Mouse (Mus musculus) ES-Bruce4 (cell line): ENCODE results near the gene Tep1. TPM values are rescaled to one million over a fixed set of nuclear protein-coding genes. Genes with fewer than 3 reads are reported as not detected.
"Not testable (repeated sequence)": the region's sequence is repeated elsewhere in the genome, so short reads cannot be mapped to it uniquely, and the experiment has no call there.

Source experiments
- H3K27ac ChIP-seq: 2 replicates; pipeline ENCODE4 v1.5.1; 2012; ENCODE audit warnings: low read length, inconsistent platforms; ENCODE audit not compliant: insufficient read depth
- H3K27me3 ChIP-seq: 2 replicates; pipeline ENCODE4 v1.6.1; 2012; ENCODE audit warnings: mild to moderate bottlenecking, low read length, inconsistent platforms; ENCODE audit not compliant: control insufficient read depth, poor library complexity, insufficient read depth, severe bottlenecking
- H3K36me3 ChIP-seq: 2 replicates; pipeline ENCODE4 v1.6.1; 2012; ENCODE audit warnings: inconsistent platforms, mild to moderate bottlenecking, low read length, moderate library complexity; ENCODE audit not compliant: control insufficient read depth, poor library complexity, insufficient read depth, severe bottlenecking
- H3K4me1 ChIP-seq: one replicate; pipeline ENCODE4 v1.8.1; 2011; ENCODE audit warnings: low read length; ENCODE audit not compliant: control insufficient read depth, insufficient read depth
- H3K4me3 ChIP-seq: 2 replicates; pipeline ENCODE4 v1.5.1; 2011; ENCODE audit warnings: low read depth, mild to moderate bottlenecking, low read length
- H3K9ac ChIP-seq: 2 replicates; pipeline ENCODE4 v1.6.1; 2012; ENCODE audit warnings: low read depth, mild to moderate bottlenecking, inconsistent platforms; ENCODE audit not compliant: poor library complexity, severe bottlenecking
- H3K9me3 ChIP-seq: replicated peaks from 2 replicates; pipeline ENCODE4 v1.6.1; 2012; ENCODE audit warnings: mild to moderate bottlenecking, low read length, inconsistent platforms; ENCODE audit not compliant: control insufficient read depth, poor library complexity, insufficient read depth, severe bottlenecking
- CTCF ChIP-seq: IDR thresholded peaks from one replicate; pipeline ENCODE4 v1.8.1; 2011; ENCODE audit warnings: low read depth, low read length
- EP300 ChIP-seq: IDR thresholded peaks from 2 replicates; pipeline ENCODE4 v1.6.1; 2011; ENCODE audit warnings: low read depth, low read length; ENCODE audit not compliant: insufficient read depth
- POLR2A ChIP-seq: IDR thresholded peaks from one replicate; pipeline ENCODE4 v1.8.1; 2011; ENCODE audit warnings: low read length; ENCODE audit not compliant: insufficient read depth
- polyA plus RNA-seq: library from polyadenylated mRNA; stranded (reverse); fragments of >200 nt; gene quantifications from 2 replicates; pipeline ENCODE4 v1.2.4, GENCODE M21; 2011; ENCODE audit warnings: low read depth; ENCODE audit not compliant: missing spikeins, insufficient read depth, insufficient read length

Tep1 gene
- polyA plus RNA-seq = 12.1 and 19.4 TPM in 2 replicates

- Histone ChIP-seq H3K9me3 (no peaks in the 10 kb centered on the region; the same call in 1 of the 2 replicates), H3K4me3 (peak within 1 kb of the TSS; percentile 100), H3K9ac (peak within 1 kb of the TSS; percentile 69), H3K27ac (peak within 1 kb of the TSS; percentile 94), H3K4me1 (no peaks in the 10 kb centered on the region), H3K27me3 (no peaks in the 10 kb centered on the region), H3K36me3 (peaks cover 3% of the 10 kb centered on the region)
- peak; percentile 51; the same call in 1 of the 2 replicates for TF ChIP-seq EP300
- TF ChIP-seq CTCF = no peak
- TF ChIP-seq POLR2A = no peak
These were observed at the start of gene Tep1 for GRCm38 (mm10) chr14:50869889-50870804. Gene Tep1, minus strand, starts transcription at chr14:50870560.

GRCm38 (mm10) chr14:50911356-50911755 is 41.0 kb upstream of the Tep1 start:
- no peaks in the 10 kb centered on the region for H3K9me3 ChIP-seq
- no peak overlapping the region for H3K4me3 ChIP-seq
- no peak overlapping the region for H3K9ac ChIP-seq
- TF ChIP-seq EP300 (peak; percentile 78; the same call in 1 of the 2 replicates), CTCF (no peak)
- peaks cover 7% of the 10 kb centered on the region for H3K4me1 ChIP-seq
- no peaks in the 10 kb centered on the region for H3K27me3 ChIP-seq
- H3K36me3 ChIP-seq = peaks cover 14% of the 10 kb centered on the region
- H3K27ac ChIP-seq = peak overlapping the region; percentile 85

GRCm38 (mm10) chr14:50908126-50908525 is 37.8 kb upstream of the Tep1 start:
- no peaks in the 10 kb centered on the region for H3K27me3 ChIP-seq
- no peak overlapping the region for H3K9ac ChIP-seq
- H3K4me3 ChIP-seq = no peak overlapping the region
- no peak overlapping the region for H3K27ac ChIP-seq
- TF ChIP-seq POLR2A (no peak), CTCF (no peak), EP300 (no peak)
- no peaks in the 10 kb centered on the region for H3K9me3 ChIP-seq
- peaks cover 3% of the 10 kb centered on the region for H3K4me1 ChIP-seq
- no peaks in the 10 kb centered on the region for H3K36me3 ChIP-seq

- not testable (repeated sequence) for H3K9me3 ChIP-seq, H3K9ac ChIP-seq, H3K27me3 ChIP-seq, H3K4me1 ChIP-seq, H3K27ac ChIP-seq, H3K36me3 ChIP-seq, H3K4me3 ChIP-seq
These were observed 35.0 kb upstream of the Tep1 start for GRCm38 (mm10) chr14:50905327-50905726.

- Histone ChIP-seq H3K27me3 (no peaks in the 10 kb centered on the region), H3K4me1 (no peaks in the 10 kb centered on the region), H3K36me3 (no peaks in the 10 kb centered on the region), H3K9ac (no peak overlapping the region), H3K27ac (no peak overlapping the region), H3K4me3 (no peak overlapping the region), H3K9me3 (no peaks in the 10 kb centered on the region)
- TF ChIP-seq EP300 = no peak
These were observed 34.4 kb upstream of the Tep1 start for GRCm38 (mm10) chr14:50904828-50905129.

GRCm38 (mm10) chr14:50903973-50904827 is 33.8 kb upstream of the Tep1 start:
- Histone ChIP-seq H3K4me1 (no peaks in the 10 kb centered on the region), H3K9ac (peak overlapping the region; percentile 87), H3K4me3 (peak overlapping the region; percentile 97), H3K9me3 (no peaks in the 10 kb centered on the region), H3K27me3 (no peaks in the 10 kb centered on the region), H3K27ac (peak overlapping the region; percentile 69), H3K36me3 (no peaks in the 10 kb centered on the region)
- peak; percentile 73 for TF ChIP-seq CTCF
- peak; percentile 45 for TF ChIP-seq POLR2A
- 0 out of 2 replicates have a peak, but pooled peaks have one; percentile 20 for TF ChIP-seq EP300

GRCm38 (mm10) chr14:50897992-50898391 is 27.6 kb upstream of the Tep1 start:
- not testable (repeated sequence) for H3K36me3 ChIP-seq, H3K4me3 ChIP-seq, H3K9me3 ChIP-seq, H3K27me3 ChIP-seq, H3K4me1 ChIP-seq, H3K9ac ChIP-seq, H3K27ac ChIP-seq
